In genomic region chr2:123073476-123074085, GRCm38 (mm10) we compare ENCODE assay signal across 32 mouse cellular contexts.
A peak's percentile ranks its signal among the peaks of the same experiment; 100 is the strongest.
DNase-seq lines count a peak whose midpoint lies in the region; ATAC-seq and TF ChIP-seq lines count a peak whose summit lies in the region.
"Had no signal": no experiment of that assay in that cellular context is flagged by ENCODE, and none has a peak within 500 bp of the region (broad histone marks: within the 10 kb centered on the region; RNA-seq: fewer than 3 reads in every experiment).

No protein-coding gene starts in this region.

- no peaks in the 10 kb centered on the region for H3K27me3 ChIP-seq in hindbrain, postnatal 0 days (ENCODE audit: insufficient read depth, low read length)
- H3K27me3 ChIP-seq in hindbrain, embryonic 13.5 days: no peaks in the 10 kb centered on the region
- H3K27me3 ChIP-seq: CH12.LX; embryonic facial prominence, embryonic 15.5 days; forebrain, embryonic 13.5 days; hindbrain, embryonic 12.5 days; limb, embryonic 12.5 days; liver, embryonic 15.5 days; neural tube, embryonic 15.5 days had no signal

- H3K9ac ChIP-seq in hindbrain, postnatal 0 days (replicated peaks; ENCODE audit: low read length): no peak overlapping the region
- H3K9ac ChIP-seq in hindbrain, embryonic 13.5 days: no peak overlapping the region
- H3K9ac ChIP-seq: embryonic facial prominence, embryonic 15.5 days; forebrain, embryonic 13.5 days; hindbrain, embryonic 12.5 days; limb, embryonic 12.5 days; liver, embryonic 15.5 days; lung, embryonic 14.5 days; neural tube, embryonic 15.5 days had no signal

- no peak for TF ChIP-seq CTCF in hindbrain, postnatal 0 days (IDR thresholded peaks at IDR 0.05; ENCODE audit: low read depth)

- H3K4me2 ChIP-seq in hindbrain, postnatal 0 days (ENCODE audit: low read depth, low read length): no peak overlapping the region
- H3K4me2 ChIP-seq in hindbrain, embryonic 13.5 days: no peak overlapping the region
- H3K4me2 ChIP-seq: embryonic facial prominence, embryonic 15.5 days; forebrain, embryonic 13.5 days; hindbrain, embryonic 12.5 days; limb, embryonic 12.5 days; liver, embryonic 15.5 days; lung, embryonic 14.5 days; neural tube, embryonic 15.5 days had no signal

- 37% methylated on average over 4 of the region's 4 CpGs for WGBS in hindbrain, postnatal 0 days
- WGBS in hindbrain, embryonic 13.5 days: 45% methylated on average over 4 of the region's 4 CpGs

- no peaks in the 10 kb centered on the region for H3K36me3 ChIP-seq in hindbrain, postnatal 0 days (ENCODE audit: insufficient read depth, low read length)
- no peaks in the 10 kb centered on the region for H3K36me3 ChIP-seq in hindbrain, embryonic 13.5 days
- H3K36me3 ChIP-seq: embryonic facial prominence, embryonic 10.5 days; embryonic facial prominence, embryonic 15.5 days; hindbrain, embryonic 12.5 days; limb, embryonic 12.5 days; liver, embryonic 15.5 days; neural tube, embryonic 15.5 days had no signal

- no peak overlapping the region for H3K4me3 ChIP-seq in hindbrain, postnatal 0 days (ENCODE audit: low read length)
- H3K4me3 ChIP-seq in hindbrain, embryonic 13.5 days: no peak overlapping the region
- H3K4me3 ChIP-seq: embryonic facial prominence, embryonic 10.5 days; embryonic facial prominence, embryonic 15.5 days; forebrain, embryonic 13.5 days; hindbrain, embryonic 12.5 days; limb, embryonic 12.5 days; liver, embryonic 15.5 days; neural tube, embryonic 15.5 days had no signal

- no peak for ATAC-seq in hindbrain, postnatal 0 days
- ATAC-seq in hindbrain, embryonic 13.5 days (ENCODE audit: low FRiP score): no peak
- ATAC-seq: activated CD4-positive, CD25-positive, alpha-beta regulatory T cell, adult 4 months; forebrain, embryonic 13.5 days; inflammation-experienced regulatory T-cells, adult 6 months had no signal

- no peak overlapping the region for H3K27ac ChIP-seq in hindbrain, postnatal 0 days
- no peak overlapping the region for H3K27ac ChIP-seq in hindbrain, embryonic 13.5 days
- H3K27ac ChIP-seq: embryonic facial prominence, embryonic 10.5 days; embryonic facial prominence, embryonic 15.5 days; forebrain, embryonic 13.5 days; hindbrain, embryonic 12.5 days; limb, embryonic 12.5 days; liver, embryonic 15.5 days; neural tube, embryonic 15.5 days had no signal

- DNase-seq in embryo, embryonic 10 days (ENCODE audit: low spot score): peak; percentile 6
- no peak for DNase-seq in embryo, embryonic 11 days
- peak; percentile 31 for DNase-seq in hindbrain, postnatal 0 days (ENCODE audit: low spot score)
- peak; percentile 12 for DNase-seq in right cerebral cortex, adult 18-20 months
- DNase-seq in right cerebral cortex, postnatal 14 days: no peak
- no peak for DNase-seq in adrenal gland, postnatal 25 days
- DNase-seq in thymus, postnatal 0 days (ENCODE audit: low spot score): no peak
- DNase-seq: adrenal gland, adult 2 months; cerebellum, adult 11 months; cerebellum, adult 9-10 months; cerebellum, postnatal 36 days; gastrocnemius, postnatal 10 days; heart, postnatal 14 days; kidney, adult 11 months; kidney, postnatal 14 days; layer of hippocampus, adult 9-11 months; lung, embryonic 14.5 days; lung, postnatal 14 days; spleen, adult 18-20 months; thymus, adult 18-20 months; thymus, postnatal 36 days had no signal

- no peaks in the 10 kb centered on the region for H3K4me1 ChIP-seq in hindbrain, postnatal 0 days (ENCODE audit: insufficient read depth, low read length)
- no peaks in the 10 kb centered on the region for H3K4me1 ChIP-seq in hindbrain, embryonic 13.5 days (replicated peaks)
- H3K4me1 ChIP-seq: embryonic facial prominence, embryonic 10.5 days; embryonic facial prominence, embryonic 15.5 days; forebrain, embryonic 13.5 days; hindbrain, embryonic 12.5 days; limb, embryonic 12.5 days; liver, embryonic 15.5 days; neural tube, embryonic 15.5 days had no signal

- H3K9me3 ChIP-seq in hindbrain, postnatal 0 days (ENCODE audit: low read length): no peaks in the 10 kb centered on the region
- H3K9me3 ChIP-seq in hindbrain, embryonic 13.5 days: no peaks in the 10 kb centered on the region
- H3K9me3 ChIP-seq: embryonic facial prominence, embryonic 10.5 days; embryonic facial prominence, embryonic 15.5 days; forebrain, embryonic 13.5 days; hindbrain, embryonic 12.5 days; limb, embryonic 12.5 days; liver, embryonic 15.5 days; neural tube, embryonic 15.5 days had no signal

Comparison
In these comparisons a context has a peak if more than half of its experiments do, and no peak if none do; other contexts are left out.
1. DNase-seq: peak in embryo, embryonic 10 days (single experiment), hindbrain, postnatal 0 days (single experiment) and right cerebral cortex, adult 18-20 months (single experiment); none in embryo, embryonic 11 days (single experiment), right cerebral cortex, postnatal 14 days (single experiment), adrenal gland, postnatal 25 days (single experiment) and thymus, postnatal 0 days (single experiment).